Mouse (Mus musculus) gastrocnemius, postnatal 36 days (tissue): ENCODE results near the gene Klhl26. TPM values are rescaled to one million over a fixed set of nuclear protein-coding genes. Genes with fewer than 3 reads are reported as not detected.

ENCODE experiments used
- DNase-seq, 2 experiments: peaks; one replicate each; pipeline ENCODE4 v3.0.0; 2022
- intact Hi-C: fragments of 180-260 bp; cut with DNase I; formaldehyde crosslinking; loops from one replicate; pipeline ENCODE4 v1.15.1; 2025
- total RNA-seq, 2 experiments: library from RNA; stranded (reverse); gene quantifications; 2 replicates each; pipeline ENCODE4 v1.2.3; 2021

Klhl26 gene
- total RNA-seq, 2 experiments from 2014 or later = 6.8 to 7.5 TPM

DNA sequence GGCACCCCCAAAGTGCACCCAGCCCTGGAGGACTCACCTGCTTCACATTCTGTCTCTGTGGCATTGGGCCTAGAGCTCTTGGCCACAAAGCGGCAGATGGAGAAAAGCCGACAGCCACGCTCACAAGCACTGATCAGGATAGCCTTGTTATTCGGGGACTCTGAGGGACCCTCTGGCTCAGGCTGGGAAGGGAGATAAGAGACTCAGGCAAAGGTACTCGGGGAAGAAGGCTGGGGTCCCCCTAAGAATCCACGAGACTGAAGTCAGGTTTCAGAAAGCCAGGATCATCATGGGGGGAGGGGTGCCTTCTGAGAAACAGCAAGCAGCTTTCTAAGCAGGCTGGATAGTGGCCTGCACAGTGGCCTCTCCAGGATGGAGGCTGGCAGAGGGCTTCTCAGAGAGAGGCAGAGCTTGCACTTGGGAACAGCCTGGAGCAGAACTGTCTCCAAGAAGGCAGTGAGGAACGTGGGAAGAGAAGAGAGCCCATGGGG lies 9.5 kb upstream of the Klhl26 start:
- DNase-seq = no peak
- intact Hi-C loops = no loop called here

- intact Hi-C loops = no loop called here
These were observed 6.2 kb upstream of the Klhl26 start for GRCm38 (mm10) chr8:70482943-70483342.

DNA sequence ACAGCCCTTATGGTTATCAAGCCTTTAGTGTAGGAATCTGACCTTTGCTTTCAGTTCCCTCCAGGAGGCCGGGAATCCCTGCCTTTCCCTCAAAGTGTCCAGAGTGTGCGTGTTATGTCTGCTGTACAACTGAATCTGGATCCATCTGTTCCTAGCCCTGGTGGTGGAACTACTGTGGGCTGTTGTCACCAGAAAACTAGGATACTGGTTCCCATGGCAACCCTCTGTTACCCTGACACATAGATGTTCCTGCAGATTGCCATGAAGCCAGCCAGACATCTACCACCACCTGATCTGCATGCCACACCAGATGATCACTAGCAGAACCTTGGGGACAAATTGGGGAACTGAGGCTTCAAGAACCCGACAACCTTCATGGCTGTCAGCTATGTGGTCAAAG lies 5.1 kb upstream of the Klhl26 start:
- no peak for DNase-seq
- intact Hi-C loops = no loop called here

More at GRCm38 (mm10) chr8:70482943-70483342, 6.2 kb upstream of the Klhl26 start:
- DNase-seq = no peak

DNA sequence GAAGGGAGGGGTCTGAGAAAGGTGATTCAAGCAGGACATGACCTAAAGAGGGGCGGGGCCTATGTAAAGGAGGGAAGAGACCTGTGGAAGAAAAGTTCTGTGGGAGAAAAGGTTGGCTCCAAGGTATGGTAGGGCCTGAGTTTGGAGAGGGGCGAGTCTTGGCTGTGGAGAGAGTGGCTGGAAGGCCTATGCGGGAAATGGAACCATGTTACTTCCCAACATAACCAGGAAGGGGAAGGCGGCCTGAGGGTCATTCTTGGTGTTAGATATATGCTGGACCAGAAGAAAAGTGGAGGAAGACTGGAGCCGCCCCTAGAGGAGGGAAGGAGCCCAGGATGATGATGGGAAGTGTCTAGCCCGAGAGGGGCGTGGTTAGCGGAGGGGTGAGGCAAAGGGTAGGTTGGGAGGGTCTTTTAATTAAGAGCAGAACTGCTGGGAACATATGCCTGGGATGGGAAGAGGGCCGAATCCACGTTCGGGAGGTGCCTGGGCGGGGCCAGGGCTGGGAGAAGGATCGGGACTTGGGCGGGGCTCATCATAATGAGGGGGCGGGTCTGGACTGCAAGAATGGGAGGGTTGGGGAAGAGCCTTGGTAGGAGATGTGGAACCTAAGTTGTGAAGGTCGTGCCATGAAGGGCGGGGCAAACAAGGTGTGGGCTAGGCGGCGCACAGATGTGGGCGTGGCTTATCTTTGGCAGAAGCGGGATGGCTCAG lies 658 bp upstream of the Klhl26 start:
- DNase-seq = no peak
- intact Hi-C loops = no loop called here

- intact Hi-C loops = no loop called here
- no peak for DNase-seq
These were observed 4.9 kb downstream of the Klhl26 start for GRCm38 (mm10) chr8:70471856-70472255.

- DNase-seq = no peak
- intact Hi-C loops = no loop called here
These were observed 6.8 kb downstream of the Klhl26 start for GRCm38 (mm10) chr8:70469938-70470337.

GRCm38 (mm10) chr8:70469295-70469916 lies 7.4 kb downstream of the Klhl26 start:
- intact Hi-C loops = no loop called here
- DNase-seq = no peak

GRCm38 (mm10) chr8:70468733-70469132 lies 8.0 kb downstream of the Klhl26 start:
- intact Hi-C loops = no loop called here
- no peak for DNase-seq

- DNase-seq = no peak
- intact Hi-C loops = no loop called here
These were observed 8.9 kb downstream of the Klhl26 start for GRCm38 (mm10) chr8:70467907-70468306.

GRCm38 (mm10) chr8:70467229-70467725 lies 9.5 kb downstream of the Klhl26 start:
- intact Hi-C loops = no loop called here
- DNase-seq = no peak

- intact Hi-C loops = no loop called here
- peak; percentile 70 to 75 for DNase-seq
These were observed 10.0 kb downstream of the Klhl26 start for GRCm38 (mm10) chr8:70466771-70467170.

GRCm38 (mm10) chr8:70466305-70466704 lies 10.5 kb downstream of the Klhl26 start:
- intact Hi-C loops = no loop called here
- DNase-seq = no peak

DNA sequence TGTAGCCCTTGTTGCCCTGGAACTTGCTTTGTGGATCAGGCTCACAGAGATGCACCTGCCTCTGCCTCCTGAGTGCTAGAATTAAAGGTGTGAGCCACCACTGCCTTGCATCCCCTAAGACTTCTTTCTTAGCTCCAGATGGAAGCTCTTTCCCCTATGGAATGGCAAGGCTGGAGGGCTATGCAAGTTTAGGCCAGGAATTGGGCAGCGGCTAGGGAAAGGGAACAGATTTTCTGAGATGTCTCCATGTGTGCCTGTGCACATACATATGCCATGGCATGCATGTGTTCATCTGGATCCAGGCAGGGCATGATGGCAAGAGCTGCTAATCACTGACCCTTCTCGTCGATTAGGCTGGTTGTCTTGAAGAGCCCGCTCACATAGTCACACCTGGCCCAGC lies 11.1 kb downstream of the Klhl26 start:
- DNase-seq = no peak
- intact Hi-C loops = no loop called here

GRCm38 (mm10) chr8:70464162-70464561 lies 12.6 kb downstream of the Klhl26 start:
- DNase-seq = no peak
- intact Hi-C loops = no loop called here

DNA sequence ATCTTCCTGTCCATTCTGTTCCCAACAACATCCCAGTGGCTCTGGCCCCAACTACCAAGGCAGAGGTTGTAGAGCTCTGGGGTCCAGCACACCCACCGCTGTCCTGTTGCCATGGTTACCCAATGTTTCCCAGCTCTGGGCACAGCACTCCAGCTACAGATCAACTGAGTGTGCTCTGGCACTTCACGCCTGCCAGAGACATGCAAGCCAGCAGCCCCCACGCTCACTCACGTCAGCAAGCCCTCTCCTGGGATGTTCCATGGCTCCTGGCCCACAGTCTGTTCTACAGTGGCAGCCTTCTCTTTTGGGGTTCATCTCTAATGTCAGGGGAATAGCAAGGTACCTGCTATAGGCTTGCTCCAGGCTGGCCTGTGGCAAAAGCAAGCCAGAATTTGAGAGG lies 13.5 kb downstream of the Klhl26 start:
- peak; percentile 43 to 58 for DNase-seq
- intact Hi-C loops = no loop called here

- no peak for DNase-seq
- intact Hi-C loops = no loop called here
These were observed 14.3 kb downstream of the Klhl26 start for GRCm38 (mm10) chr8:70462516-70462813.

DNA sequence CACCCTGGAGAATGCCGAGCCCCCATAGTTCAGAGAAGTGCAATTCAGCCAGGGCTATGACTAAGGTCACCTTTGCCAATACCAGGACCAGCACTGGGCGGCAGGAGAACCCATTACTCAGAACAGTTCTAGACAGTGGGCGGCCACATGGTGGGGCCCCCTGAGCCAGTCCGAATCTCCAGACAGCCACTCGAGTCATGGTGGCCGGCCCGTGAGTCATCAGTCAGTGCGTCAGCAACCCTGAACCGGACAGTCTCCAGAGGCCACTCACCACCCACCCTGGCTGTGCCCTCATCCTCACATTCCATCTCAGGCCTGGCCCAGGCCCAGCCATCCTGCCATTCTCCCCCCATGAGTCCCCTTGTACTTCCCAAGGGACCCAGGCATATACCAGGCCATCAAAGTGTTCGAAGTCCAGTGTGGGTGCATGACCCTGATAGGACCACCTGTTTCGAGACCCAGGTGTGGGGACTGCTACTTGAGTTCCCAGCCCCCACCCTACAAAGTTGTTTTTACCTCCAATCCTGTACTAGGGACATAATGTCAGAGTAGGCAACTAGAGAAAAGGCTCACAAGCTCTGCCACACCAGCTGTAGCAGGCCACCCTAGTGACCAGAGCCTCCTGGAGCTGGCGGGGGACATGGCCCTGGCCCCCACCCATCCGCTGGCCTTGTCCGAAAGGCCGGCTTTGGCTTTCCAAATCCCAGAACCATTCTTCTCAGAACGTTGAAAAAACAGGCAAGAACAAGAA lies 14.8 kb downstream of the Klhl26 start:
- intact Hi-C loops = no loop called here
- peak; percentile 48 to 52 for DNase-seq

DNA sequence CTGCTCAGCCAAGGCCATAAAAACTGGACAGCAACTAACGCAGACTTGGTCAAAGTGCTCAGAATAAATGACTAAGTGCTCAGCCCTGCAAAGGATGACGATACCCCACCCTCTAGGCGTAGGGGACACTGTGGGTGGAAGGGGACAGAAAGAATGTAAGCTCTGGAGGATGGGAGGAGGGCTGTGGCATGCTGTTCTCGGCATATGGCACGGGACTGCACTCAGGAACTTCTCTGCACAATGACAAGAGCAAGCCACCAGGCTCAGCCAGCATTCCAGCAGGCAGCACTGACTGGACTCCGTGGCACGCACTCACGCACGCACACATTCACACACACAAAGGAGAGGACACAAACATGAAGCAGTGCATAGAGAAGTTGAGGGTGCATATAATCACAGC lies 16.2 kb downstream of the Klhl26 start:
- DNase-seq = no peak
- intact Hi-C loops = no loop called here

DNA sequence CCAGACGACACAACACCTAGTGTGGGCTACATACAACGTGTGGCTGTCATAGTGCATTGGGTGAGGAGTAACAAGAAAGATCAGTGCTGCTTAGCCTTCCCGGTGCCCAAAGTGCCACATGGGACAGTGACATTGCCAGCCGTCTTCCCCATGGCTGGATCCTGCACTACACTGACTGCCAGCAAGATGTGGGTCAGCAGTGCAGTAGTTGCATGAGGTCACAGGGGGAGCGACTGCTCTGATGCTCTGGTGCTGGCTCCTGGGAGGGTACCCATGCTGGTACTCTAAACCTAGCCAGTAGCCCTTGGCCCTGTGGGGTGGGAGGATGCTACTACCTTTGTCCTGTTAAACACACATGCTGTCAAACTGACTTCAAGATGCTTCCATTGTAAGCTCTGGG lies 16.6 kb downstream of the Klhl26 start:
- intact Hi-C loops = no loop called here
- DNase-seq = no peak

DNA sequence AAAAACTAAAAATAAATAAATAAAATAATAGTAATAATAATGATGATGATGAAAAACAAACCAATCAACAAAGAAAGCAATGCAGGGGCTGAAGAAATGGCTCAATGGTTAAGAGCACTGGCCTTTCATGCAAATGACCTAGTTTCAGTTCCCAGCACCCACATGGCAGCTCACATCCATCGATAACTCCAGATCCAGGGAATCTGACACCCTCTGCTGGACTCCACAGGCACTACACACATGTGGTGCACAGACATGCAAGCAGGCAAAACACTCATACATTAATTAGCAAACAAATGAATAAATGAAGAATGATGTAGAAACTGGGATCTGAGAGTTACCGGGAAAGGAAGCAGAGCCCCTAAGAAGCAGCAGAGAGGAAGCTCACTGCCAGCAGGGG lies 17.1 kb downstream of the Klhl26 start:
- intact Hi-C loops = no loop called here
- DNase-seq = no peak

DNA sequence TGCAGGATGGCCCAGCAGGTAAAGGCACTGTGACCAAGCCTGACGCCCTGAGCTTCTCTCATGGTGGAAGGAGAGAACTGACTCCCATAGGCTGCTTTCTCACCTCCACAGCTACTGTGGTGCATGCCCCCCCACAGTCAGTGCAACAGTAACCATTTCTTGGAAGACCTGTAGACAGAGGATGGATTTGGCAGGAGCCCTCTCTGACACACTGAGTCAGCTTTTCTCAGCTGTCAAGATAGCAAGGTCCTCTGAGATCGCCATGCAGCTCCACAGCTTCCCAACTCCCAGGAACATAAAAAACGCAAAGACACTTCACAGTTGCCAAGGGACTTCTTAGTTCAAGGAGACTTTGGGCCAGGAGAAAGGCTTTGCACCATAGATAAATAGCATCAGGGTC lies 18.3 kb downstream of the Klhl26 start:
- no peak for DNase-seq
- intact Hi-C loops = loop anchor here (1.0 kb wide), 1 partner anchor 18 kb away; the partner anchor contains the start of gene Klhl26
